Mouse (Mus musculus) stomach, postnatal 0 days (tissue): ENCODE data around the gene Gjc1.

ENCODE experiments used
- CTCF ChIP-seq: IDR thresholded peaks from 2 replicates; pipeline ENCODE4 v1.5.1; 2016; ENCODE audit warnings: antibody characterized with exemption, low read depth, mild to moderate bottlenecking, moderate library complexity
- EP300 ChIP-seq: optimal IDR thresholded peaks from 2 replicates; pipeline ENCODE3; 2016; ENCODE audit warnings: antibody characterized with exemption

- TF ChIP-seq CTCF (no peak), EP300 (no peak)
Measured at GRCm38 (mm10) chr11:102780986-102781351, 38.5 kb downstream of the Gjc1 start.
